Mouse (Mus musculus) layer of hippocampus, adult 8-10 months (tissue): Measurements from ENCODE around the gene Gm28041. TPM values are rescaled to one million over a fixed set of nuclear protein-coding genes. Genes with fewer than 3 reads are reported as not detected.

Experiments
- total RNA-seq, 4 experiments: library from RNA; stranded (reverse); gene quantifications; 2 replicates each; pipeline ENCODE4 v1.2.4; 2022

The Gm28041 gene
- total RNA-seq, 4 experiments from 2014 or later, result not detected

Other genes with a start within 250 kb of the Gm28041 start
- gene Rsl1, start 202.6 kb downstream of the Gm28041 start, total RNA-seq, result 1 to 10 TPM; 4.7 to 7.2 (median 5.8) TPM
- 1 to 10 TPM; 2.3 to 4.3 (median 3.8) TPM for gene Zfp455, start 181.2 kb downstream of the Gm28041 start, total RNA-seq
- 10 to 100 TPM; 18.2 to 26.5 (median 23.8) TPM for gene Zfp458, start 97.3 kb downstream of the Gm28041 start, total RNA-seq
- 1 to 10 TPM; 5.0 to 9.0 (median 6.3) TPM for gene Zfp457, start 69.2 kb downstream of the Gm28041 start, total RNA-seq
- gene Zfp595, start 43.2 kb downstream of the Gm28041 start, total RNA-seq, result 1 to 10 TPM; 3.2 to 4.3 (median 3.9) TPM
- 1 to 10 TPM in 2 of 4 experiments, not detected in 2; 1.1 to 3.2 TPM for gene Gm28044, start 15.2 kb downstream of the Gm28041 start, total RNA-seq
- gene Zfp953, start 15.1 kb downstream of the Gm28041 start, total RNA-seq, result 1 to 10 TPM; 1.1 to 2.0 (median 1.3) TPM
- gene Zfp456, start 77 bp upstream of the Gm28041 start, total RNA-seq, result 1 to 10 TPM; 1.0 to 1.9 (median 1.6) TPM
- 1 to 10 TPM; 2.2 to 4.5 (median 2.4) TPM for gene Zfp429, start 24.1 kb upstream of the Gm28041 start, total RNA-seq
- gene Zfp459, start 45.7 kb upstream of the Gm28041 start, total RNA-seq, result 1 to 10 TPM; 3.4 to 5.9 (median 4.4) TPM
- gene Zfp874a, start 75.9 kb upstream of the Gm28041 start, total RNA-seq, result 10 to 100 TPM; 10.5 to 18.9 (median 15.5) TPM
- 10 to 100 TPM; 12.4 to 23.2 (median 17.5) TPM for gene Zfp874b, start 108.5 kb upstream of the Gm28041 start, total RNA-seq
- 10 to 100 TPM in 2 of 4 experiments, 1 to 10 TPM in 2; 8.4 to 12.4 (median 10.4) TPM for gene Zfp58, start 124.8 kb upstream of the Gm28041 start, total RNA-seq
- under 1 TPM in 1 of 4 experiments, not detected in 3; 0.25 TPM for gene Gm26965, start 150.4 kb upstream of the Gm28041 start, total RNA-seq
- gene Zfp87, start 150.4 kb upstream of the Gm28041 start, total RNA-seq, result 10 to 100 TPM; 21.4 to 24.6 (median 23.7) TPM
- 10 to 100 TPM in 3 of 4 experiments, 1 to 10 TPM in 1; 9.4 to 12.5 (median 10.5) TPM for gene Zfp748, start 178.1 kb upstream of the Gm28041 start, total RNA-seq
- 10 to 100 TPM in 1 of 4 experiments, 1 to 10 TPM in 3; 8.7 to 10.2 (median 9.1) TPM for gene Zfp729b, start 234.0 kb upstream of the Gm28041 start, total RNA-seq